Mouse (Mus musculus): ENCODE results near the gene Gm49380. TPM values are rescaled to one million over a fixed set of nuclear protein-coding genes. Genes with fewer than 3 reads are reported as not detected.

The Gm49380 gene
- polyA plus RNA-seq, 1 experiment from 2014 or later = 0.48 TPM

GRCm38 (mm10) chr9:44134101-44134850, 21.0 kb upstream of the Gm49380 start, which contains the start of gene Mcam:
Mcam (plus strand) TSS chr9:44134469.
- peak; percentile 29; the same call in 1 of the 2 replicates for ATAC-seq (ENCODE audit: insufficient number of reproducible peaks, insufficient read depth, low FRiP score, low TSS enrichment, low read depth)
- H3K4me1 ChIP-seq = peaks cover 55% of the 10 kb centered on the region
- peak within 1 kb of the TSS; percentile 77 for H3K9ac ChIP-seq
- peak within 1 kb of the TSS; percentile 67 for H3K4me3 ChIP-seq
- WGBS = 1% methylated on average over 38 of the region's 55 CpGs
- peaks cover 43% of the 10 kb centered on the region for H3K27me3 ChIP-seq
- H3K9me3 ChIP-seq = no peaks in the 10 kb centered on the region
- H3K36me3 ChIP-seq = peaks cover 15% of the 10 kb centered on the region
- peak within 1 kb of the TSS; percentile 83 for H3K4me2 ChIP-seq
- H3K27ac ChIP-seq = peak within 1 kb of the TSS; percentile 68

DNA sequence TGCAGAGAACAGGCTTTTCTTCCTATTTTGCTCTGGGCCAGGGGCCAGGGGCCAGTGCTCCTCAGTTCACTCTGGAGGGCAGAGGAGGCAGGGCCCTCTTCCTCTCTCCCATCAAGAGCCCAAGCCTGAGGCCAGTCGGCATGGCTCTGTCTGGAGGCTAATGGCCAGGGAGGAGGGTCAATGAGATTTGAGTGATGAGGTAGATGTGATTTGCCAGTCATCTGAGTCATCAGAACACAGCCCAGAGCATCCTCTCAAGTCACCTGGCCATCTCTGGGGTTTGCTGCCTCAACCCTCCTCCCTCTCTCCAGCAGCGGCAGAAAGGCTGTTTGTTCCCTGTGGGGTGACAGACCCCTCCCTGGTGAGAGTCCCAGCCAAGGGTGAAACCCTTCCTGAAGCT, 20.0 kb upstream of the Gm49380 start:
- peak overlapping the region; percentile 83 for H3K4me2 ChIP-seq
- peak overlapping the region; percentile 67 for H3K4me3 ChIP-seq
- peaks cover 58% of the 10 kb centered on the region for H3K4me1 ChIP-seq
- H3K27ac ChIP-seq = peak overlapping the region; percentile 49; the same call in 1 of the 2 replicates
- H3K9me3 ChIP-seq = no peaks in the 10 kb centered on the region
- H3K27me3 ChIP-seq = peaks cover 43% of the 10 kb centered on the region
- H3K36me3 ChIP-seq = peaks cover 5% of the 10 kb centered on the region
- no peak for ATAC-seq (ENCODE audit: insufficient number of reproducible peaks, insufficient read depth, low FRiP score, low TSS enrichment, low read depth)
- no peak overlapping the region for H3K9ac ChIP-seq
- WGBS = 3% methylated on average over 2 of the region's 2 CpGs

DNA sequence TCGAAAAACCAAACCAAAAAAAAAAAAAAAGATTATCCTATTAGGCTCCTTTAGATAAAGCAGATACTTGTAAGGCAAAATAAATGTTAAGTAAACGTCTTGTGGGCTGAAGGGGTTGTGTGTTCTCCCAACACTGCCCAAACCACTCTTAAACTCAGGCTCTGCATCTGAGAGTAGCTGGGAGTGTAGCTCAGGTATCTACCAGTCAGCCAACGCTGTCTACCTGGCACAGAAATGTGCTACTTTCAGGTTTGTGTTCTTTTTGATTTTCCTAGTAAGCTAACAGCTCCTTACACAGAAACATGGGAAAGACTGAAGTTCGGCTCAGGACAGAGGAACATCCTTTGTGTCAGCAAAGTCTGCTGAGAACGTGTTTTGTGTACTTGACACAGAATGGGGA, 18.9 kb upstream of the Gm49380 start:
- WGBS = 67% methylated on average over 5 of the region's 5 CpGs
- Histone ChIP-seq H3K4me2 (no peak overlapping the region), H3K9me3 (no peaks in the 10 kb centered on the region), H3K27me3 (peaks cover 43% of the 10 kb centered on the region), H3K36me3 (no peaks in the 10 kb centered on the region; the same call in 1 of the 2 replicates), H3K27ac (no peak overlapping the region), H3K9ac (no peak overlapping the region), H3K4me3 (no peak overlapping the region), H3K4me1 (peaks cover 58% of the 10 kb centered on the region)
- no peak for ATAC-seq (ENCODE audit: insufficient number of reproducible peaks, insufficient read depth, low FRiP score, low TSS enrichment, low read depth)

- Histone ChIP-seq H3K4me3 (no peak overlapping the region), H3K9me3 (no peaks in the 10 kb centered on the region), H3K4me1 (peaks cover 60% of the 10 kb centered on the region), H3K36me3 (no peaks in the 10 kb centered on the region), H3K27ac (peak overlapping the region; percentile 69; the same call in 1 of the 2 replicates), H3K27me3 (peaks cover 39% of the 10 kb centered on the region), H3K4me2 (peak overlapping the region; percentile 79; the same call in 1 of the 2 replicates), H3K9ac (no peak overlapping the region)
- WGBS = 34% methylated on average over 7 of the region's 7 CpGs
- ATAC-seq (ENCODE audit: insufficient number of reproducible peaks, insufficient read depth, low FRiP score, low TSS enrichment, low read depth) = no peak
These were observed 17.9 kb upstream of the Gm49380 start for GRCm38 (mm10) chr9:44131276-44131590.

DNA sequence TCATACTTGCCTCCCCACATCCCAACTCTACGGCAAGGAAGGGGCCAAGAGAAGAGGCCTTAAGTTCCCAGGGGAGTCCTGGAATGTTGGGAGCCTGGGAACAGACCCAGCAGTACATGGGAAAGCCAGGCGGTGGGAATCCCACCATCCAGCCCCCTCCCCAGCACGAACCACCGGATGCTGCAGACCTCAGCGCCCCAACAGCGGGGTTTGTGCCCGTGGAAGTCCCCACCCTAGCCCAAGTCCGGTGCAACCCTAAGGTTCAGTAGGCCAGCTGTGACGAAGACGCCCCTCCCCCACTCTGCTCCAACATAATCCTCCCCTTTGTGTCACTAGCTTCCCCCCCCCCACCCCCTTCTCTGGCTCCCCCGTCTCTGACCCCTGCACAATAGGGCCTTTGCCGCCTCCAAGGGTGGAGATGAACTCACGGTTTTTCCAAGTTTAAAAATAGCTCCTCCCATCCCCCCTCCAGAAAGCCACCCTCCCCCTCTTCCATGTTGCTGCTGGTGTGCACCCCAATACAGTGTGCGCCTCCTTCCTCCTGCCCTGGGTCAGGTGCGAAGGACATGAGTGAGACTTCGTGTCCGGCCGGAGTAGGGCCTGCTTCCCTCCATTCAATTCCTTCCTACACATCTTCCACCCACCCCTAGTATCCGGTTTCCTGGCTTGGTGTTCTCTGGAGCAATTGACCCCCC, 17.4 kb upstream of the Gm49380 start:
- no peaks in the 10 kb centered on the region for H3K36me3 ChIP-seq
- peak; percentile 56; the same call in 1 of the 2 replicates for ATAC-seq (ENCODE audit: insufficient number of reproducible peaks, insufficient read depth, low FRiP score, low TSS enrichment, low read depth)
- 17% methylated on average over 17 of the region's 19 CpGs for WGBS
- peak overlapping the region; percentile 79 for H3K4me2 ChIP-seq
- H3K27ac ChIP-seq = peak overlapping the region; percentile 73
- no peaks in the 10 kb centered on the region for H3K9me3 ChIP-seq
- peaks cover 34% of the 10 kb centered on the region for H3K27me3 ChIP-seq
- peaks cover 58% of the 10 kb centered on the region for H3K4me1 ChIP-seq
- peak overlapping the region; percentile 73; the same call in 1 of the 2 replicates for H3K9ac ChIP-seq
- H3K4me3 ChIP-seq = peak overlapping the region; percentile 45

DNA sequence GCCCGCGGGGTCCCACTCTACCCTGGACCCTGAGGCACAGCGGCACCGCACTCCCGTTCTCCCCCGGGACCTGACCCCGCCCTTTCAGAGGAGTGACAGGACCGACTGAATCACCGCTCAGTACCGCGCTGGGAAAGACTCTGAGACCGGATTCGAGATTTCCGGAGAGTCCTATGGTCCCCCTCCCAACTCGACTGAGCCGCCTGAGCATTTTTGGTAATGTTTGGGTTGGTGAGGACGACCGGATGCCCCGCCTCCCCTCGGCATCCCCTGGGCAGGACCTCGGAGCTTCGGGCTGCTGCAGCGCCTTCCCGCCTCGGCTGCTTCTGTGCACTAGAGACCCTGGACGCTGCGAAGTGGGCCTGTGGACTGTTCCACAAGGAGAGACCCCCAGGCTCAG, 16.7 kb upstream of the Gm49380 start:
- Histone ChIP-seq H3K9ac (peak overlapping the region; percentile 73), H3K4me2 (peak overlapping the region; percentile 79), H3K27ac (peak overlapping the region; percentile 73), H3K9me3 (no peaks in the 10 kb centered on the region), H3K4me3 (peak overlapping the region; percentile 45), H3K4me1 (peaks cover 56% of the 10 kb centered on the region), H3K27me3 (peaks cover 33% of the 10 kb centered on the region), H3K36me3 (no peaks in the 10 kb centered on the region)
- WGBS = under 1% methylated on average over 27 of the region's 27 CpGs
- ATAC-seq (ENCODE audit: insufficient number of reproducible peaks, insufficient read depth, low FRiP score, low TSS enrichment, low read depth) = no peak

DNA sequence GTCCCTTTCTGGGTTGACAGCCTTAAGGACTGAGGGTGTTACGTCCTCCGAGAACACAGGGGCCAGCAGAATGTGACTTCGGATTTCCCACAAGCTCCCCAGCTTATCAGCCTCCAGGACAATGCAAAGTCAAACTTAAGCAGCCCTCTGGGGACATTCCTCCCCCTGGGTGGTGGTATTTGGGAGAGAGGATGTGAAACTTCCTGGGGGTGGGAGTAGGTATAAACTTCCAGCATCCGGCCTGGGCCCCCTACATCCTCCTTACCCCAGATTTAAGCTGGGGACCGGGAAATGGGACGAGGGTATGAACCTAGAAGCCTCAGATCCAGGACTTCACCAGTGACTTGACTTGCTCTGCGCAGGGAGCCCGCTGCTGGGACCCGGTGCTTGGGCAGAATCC, 16.3 kb upstream of the Gm49380 start:
- H3K36me3 ChIP-seq = no peaks in the 10 kb centered on the region
- peak overlapping the region; percentile 45 for H3K4me3 ChIP-seq
- ATAC-seq (ENCODE audit: insufficient number of reproducible peaks, insufficient read depth, low FRiP score, low TSS enrichment, low read depth) = no peak
- H3K4me1 ChIP-seq = peaks cover 52% of the 10 kb centered on the region
- 7% methylated on average over 9 of the region's 9 CpGs for WGBS
- peak overlapping the region; percentile 79 for H3K4me2 ChIP-seq
- no peaks in the 10 kb centered on the region for H3K9me3 ChIP-seq
- peaks cover 33% of the 10 kb centered on the region for H3K27me3 ChIP-seq
- H3K9ac ChIP-seq = peak overlapping the region; percentile 73
- peak overlapping the region; percentile 51 for H3K27ac ChIP-seq

DNA sequence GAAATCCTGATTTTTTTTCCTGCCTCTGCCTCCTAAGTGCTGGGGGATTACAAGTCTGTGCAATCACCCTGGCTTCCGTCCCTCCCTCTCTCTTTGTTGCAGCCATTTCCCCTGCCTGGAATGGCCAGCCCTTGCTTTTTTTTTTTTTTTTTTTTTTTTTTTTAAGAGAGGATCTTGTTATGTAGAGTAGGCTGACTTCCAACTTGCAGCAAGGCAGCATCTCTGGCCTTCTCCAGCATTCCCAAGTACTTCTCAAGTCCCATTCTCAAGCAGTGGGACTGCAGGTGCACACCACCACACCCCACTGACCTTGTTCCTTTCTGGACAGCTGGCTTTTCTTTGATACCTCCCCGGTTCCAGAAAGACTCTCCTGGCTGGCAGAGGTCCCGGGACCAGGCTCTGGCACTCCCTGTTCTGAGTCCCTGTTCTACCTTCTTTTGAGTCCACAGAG, 14.1 kb upstream of the Gm49380 start:
- H3K4me1 ChIP-seq = peaks cover 36% of the 10 kb centered on the region
- ATAC-seq (ENCODE audit: insufficient number of reproducible peaks, insufficient read depth, low FRiP score, low TSS enrichment, low read depth) = no peak
- 58% methylated on average over 3 of the region's 3 CpGs for WGBS

DNA sequence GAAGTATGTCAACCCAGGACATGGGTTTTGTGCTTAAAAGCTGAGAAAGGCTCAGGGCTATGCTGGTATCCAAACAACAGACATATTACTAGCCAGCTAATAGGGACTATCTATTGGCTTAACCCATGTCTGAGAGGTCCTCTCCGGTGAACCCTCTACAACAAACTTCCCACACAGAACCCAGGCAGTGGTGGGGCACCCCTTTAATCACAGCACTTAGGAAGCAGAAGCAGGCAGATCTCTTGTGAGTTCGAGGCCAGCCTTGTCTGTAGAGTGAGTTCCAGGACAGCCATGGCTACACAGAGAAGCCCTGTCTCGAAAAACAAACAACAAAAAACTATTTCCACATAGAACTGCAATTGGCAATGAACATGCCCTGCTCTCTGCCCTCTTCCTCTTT, 13.4 kb upstream of the Gm49380 start:
- H3K4me1 ChIP-seq = peaks cover 36% of the 10 kb centered on the region
- H3K9me3 ChIP-seq = no peaks in the 10 kb centered on the region
- H3K4me2 ChIP-seq = no peak overlapping the region
- ATAC-seq (ENCODE audit: insufficient number of reproducible peaks, insufficient read depth, low FRiP score, low TSS enrichment, low read depth) = no peak
- no peak overlapping the region for H3K4me3 ChIP-seq
- no peak overlapping the region for H3K9ac ChIP-seq
- WGBS = 83% methylated on average over 3 of the region's 3 CpGs
- peaks cover 7% of the 10 kb centered on the region for H3K27me3 ChIP-seq
- H3K36me3 ChIP-seq = no peaks in the 10 kb centered on the region
- H3K27ac ChIP-seq = no peak overlapping the region

More for the DNA sequence above, 14.1 kb upstream of the Gm49380 start:
- Histone ChIP-seq H3K4me3 (no peak overlapping the region), H3K36me3 (no peaks in the 10 kb centered on the region), H3K9me3 (no peaks in the 10 kb centered on the region), H3K4me2 (no peak overlapping the region), H3K27ac (no peak overlapping the region), H3K27me3 (peaks cover 13% of the 10 kb centered on the region), H3K9ac (no peak overlapping the region)

GRCm38 (mm10) chr9:44125546-44126428, 12.5 kb upstream of the Gm49380 start:
- ATAC-seq (ENCODE audit: insufficient number of reproducible peaks, insufficient read depth, low FRiP score, low TSS enrichment, low read depth) = no peak
- Histone ChIP-seq H3K4me1 (peaks cover 31% of the 10 kb centered on the region), H3K27ac (0 out of 2 replicates have a peak overlapping the region, but pooled peaks have one; percentile 0), H3K4me2 (peak overlapping the region; percentile 27; the same call in 1 of the 2 replicates), H3K9ac (peak overlapping the region; percentile 46; the same call in 1 of the 2 replicates), H3K27me3 (no peaks in the 10 kb centered on the region; the same call in 1 of the 2 replicates), H3K4me3 (no peak overlapping the region), H3K9me3 (no peaks in the 10 kb centered on the region), H3K36me3 (no peaks in the 10 kb centered on the region)
- 32% methylated on average over 18 of the region's 18 CpGs for WGBS

DNA sequence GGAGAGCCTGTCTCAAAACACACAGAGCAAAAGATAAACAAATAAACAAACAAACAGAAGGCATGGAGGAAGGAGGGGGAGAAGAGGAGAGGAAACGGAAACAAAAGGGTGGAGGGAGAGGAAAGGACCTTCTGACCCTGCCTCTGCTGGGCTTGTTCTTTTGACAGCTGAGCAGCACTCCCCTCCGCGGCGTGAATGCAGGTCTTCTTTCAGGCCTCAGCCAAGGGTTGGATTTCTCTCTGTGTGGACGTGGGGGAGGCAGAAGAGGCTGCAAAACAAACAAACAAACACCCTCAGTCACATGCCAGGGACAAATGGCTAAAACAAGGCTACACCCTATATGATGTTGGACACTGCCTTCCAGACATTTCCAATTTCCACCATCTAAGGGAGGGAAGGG, 11.7 kb upstream of the Gm49380 start:
- H3K27me3 ChIP-seq = no peaks in the 10 kb centered on the region; the same call in 1 of the 2 replicates
- H3K4me2 ChIP-seq = no peak overlapping the region
- no peaks in the 10 kb centered on the region for H3K9me3 ChIP-seq
- H3K4me3 ChIP-seq = no peak overlapping the region
- H3K4me1 ChIP-seq = peaks cover 23% of the 10 kb centered on the region
- H3K9ac ChIP-seq = no peak overlapping the region
- H3K36me3 ChIP-seq = no peaks in the 10 kb centered on the region
- no peak overlapping the region for H3K27ac ChIP-seq
- no peak for ATAC-seq (ENCODE audit: insufficient number of reproducible peaks, insufficient read depth, low FRiP score, low TSS enrichment, low read depth)
- WGBS = 39% methylated on average over 5 of the region's 5 CpGs

Measured in embryonic facial prominence, embryonic 13.5 days (tissue).